Mouse (Mus musculus) activated CD4-positive, CD25-positive, alpha-beta regulatory T cell (primary cell): ENCODE results near the gene Vmn2r72. TPM values are rescaled to one million over a fixed set of nuclear protein-coding genes. Genes with fewer than 3 reads are reported as not detected.

Source experiments
- polyA plus RNA-seq, 2 experiments: library from polyadenylated mRNA; unstranded; fragments of 100-300 nt; shearing (Covaris generic); gene quantifications; one replicate each; pipeline ENCODE4 v1.2.1; 2017

Gene Vmn2r72
- not detected for polyA plus RNA-seq

GRCm38 (mm10) chr7:85754997-85755396, at the start of gene Vmn2r72:
Gene Vmn2r72, minus strand, starts transcription at chr7:85755097.

Other genes starting within 250 kb of the Vmn2r72 start
- gene Vmn2r71, start 192.0 kb downstream of the Vmn2r72 start, polyA plus RNA-seq = under 1 TPM in 1 of 2 experiments, not detected in 1; 0.18 TPM
- gene Vmn2r70, start 185.9 kb downstream of the Vmn2r72 start, polyA plus RNA-seq = under 1 TPM in 1 of 2 experiments, not detected in 1; 0.11 TPM
- gene Vmn2r73, start 121.2 kb upstream of the Vmn2r72 start, polyA plus RNA-seq = under 1 TPM in 1 of 2 experiments, not detected in 1; 0.12 TPM
- not detected for gene Vmn2r74, start 206.5 kb upstream of the Vmn2r72 start, polyA plus RNA-seq